Mouse (Mus musculus): ENCODE measurements around the gene Twist2.

GRCm38 (mm10) chr1:91880899-91881298 is 79.6 kb downstream of the Twist2 start:
- TF ChIP-seq CTCF (IDR thresholded peaks at IDR 0.05; ENCODE audit: low read depth) (no peak), EP300 (IDR thresholded peaks at IDR 0.05; ENCODE audit: low read depth) (no peak)
